Mouse (Mus musculus) limb, embryonic 13.5 days (tissue): ENCODE results near the gene Gm3336. TPM values are rescaled to one million over a fixed set of nuclear protein-coding genes. Genes with fewer than 3 reads are reported as not detected.

ENCODE experiments used
- ATAC-seq: fragments of 200-750 bp; cut with Nextera tagmentation; 2 replicates; pipeline ENCODE4 v1.8.0; 2017; ENCODE audit warnings: low read depth, moderate number of reproducible peaks, moderate TSS enrichment; ENCODE audit not compliant: low FRiP score
- H3K27ac ChIP-seq: fragments of 300-500 bp; sonication (generic); 2 replicates; pipeline ENCODE4 v1.5.1; 2015; ENCODE audit warnings: inconsistent platforms, mild to moderate bottlenecking, moderate library complexity
- H3K27me3 ChIP-seq: fragments of 300-500 bp; sonication (generic); 2 replicates; pipeline ENCODE4 v1.6.1; 2015; ENCODE audit warnings: mild to moderate bottlenecking, inconsistent platforms
- H3K36me3 ChIP-seq: fragments of 300-500 bp; sonication (generic); 2 replicates; pipeline ENCODE4 v1.6.1; 2015; ENCODE audit warnings: inconsistent platforms, mild to moderate bottlenecking, moderate library complexity
- H3K4me1 ChIP-seq: fragments of 300-500 bp; sonication (generic); 2 replicates; pipeline ENCODE4 v1.6.1; 2015; ENCODE audit warnings: inconsistent platforms
- H3K4me2 ChIP-seq: fragments of 300-500 bp; sonication (generic); replicated peaks from 2 replicates; pipeline ENCODE4 v1.6.1; 2015; ENCODE audit warnings: inconsistent platforms, mild to moderate bottlenecking, moderate library complexity
- H3K4me3 ChIP-seq: fragments of 300-500 bp; sonication (generic); 2 replicates; pipeline ENCODE4 v1.5.1; 2015; ENCODE audit warnings: moderate library complexity, mild to moderate bottlenecking, inconsistent platforms
- H3K9ac ChIP-seq: fragments of 300-500 bp; sonication (generic); 2 replicates; pipeline ENCODE4 v1.6.1; 2015; ENCODE audit warnings: mild to moderate bottlenecking, inconsistent platforms
- H3K9me3 ChIP-seq: fragments of 300-500 bp; sonication (generic); 2 replicates; pipeline ENCODE4 v1.6.1; 2016; ENCODE audit warnings: inconsistent platforms
- WGBS: fragments of 180-500 bp; shearing (Covaris S2); methylation state at CpG from one replicate; pipeline ENCODE4 v1.1.7; 2015; 5-methylcytosine and 5-hydroxymethylcytosine counted together
- polyA plus RNA-seq: library from polyadenylated mRNA; unstranded; fragments of >200 nt; fragmentation: Nextera tagmentation; extraction: Ambion mirVana; gene quantifications from 2 replicates; pipeline ENCODE4 v1.2.1, GENCODE M21; 2015

Gene Gm3336
- polyA plus RNA-seq, 1 experiment from 2014 or later = not detected

DNA sequence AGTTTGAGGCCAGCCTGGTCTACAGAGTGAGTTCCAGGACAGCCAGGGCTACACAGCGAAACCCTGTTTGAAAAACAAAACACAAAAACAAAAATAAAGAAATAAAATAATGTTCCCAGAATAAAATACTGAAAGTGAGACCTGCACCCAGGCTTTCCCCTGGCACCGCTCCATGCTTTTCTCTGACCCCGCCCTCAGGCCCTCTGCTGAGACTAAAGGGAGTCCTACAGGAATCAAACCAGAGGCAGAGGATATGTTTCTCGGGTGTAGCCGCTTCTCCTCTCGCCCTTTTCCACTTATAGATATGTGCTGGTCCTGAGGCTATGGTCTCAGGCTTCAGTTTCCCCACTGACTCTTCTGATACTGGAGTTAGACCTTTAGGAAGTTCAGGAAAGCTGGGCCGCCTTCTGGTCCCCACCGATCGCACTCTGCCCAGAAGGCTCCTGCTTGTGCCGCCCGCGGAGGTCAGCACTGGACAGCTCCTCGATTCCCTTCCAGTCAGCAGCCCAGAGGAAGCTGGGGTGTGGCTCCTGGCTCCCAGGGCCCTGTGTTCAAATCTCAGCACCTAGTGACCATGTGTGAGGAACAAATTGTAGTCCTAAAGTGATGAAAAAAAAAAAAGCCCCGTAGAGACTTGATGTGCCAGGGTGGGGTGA is 7.6 kb downstream of the Gm3336 start:
- Histone ChIP-seq H3K9me3 (no peaks in the 10 kb centered on the region), H3K27ac (no peak overlapping the region), H3K9ac (no peak overlapping the region), H3K36me3 (no peaks in the 10 kb centered on the region), H3K4me2 (no peak overlapping the region), H3K4me3 (no peak overlapping the region), H3K27me3 (peaks cover 52% of the 10 kb centered on the region), H3K4me1 (peaks cover 7% of the 10 kb centered on the region)
- 27% methylated on average over 14 of the region's 14 CpGs for WGBS
- ATAC-seq = no peak

DNA sequence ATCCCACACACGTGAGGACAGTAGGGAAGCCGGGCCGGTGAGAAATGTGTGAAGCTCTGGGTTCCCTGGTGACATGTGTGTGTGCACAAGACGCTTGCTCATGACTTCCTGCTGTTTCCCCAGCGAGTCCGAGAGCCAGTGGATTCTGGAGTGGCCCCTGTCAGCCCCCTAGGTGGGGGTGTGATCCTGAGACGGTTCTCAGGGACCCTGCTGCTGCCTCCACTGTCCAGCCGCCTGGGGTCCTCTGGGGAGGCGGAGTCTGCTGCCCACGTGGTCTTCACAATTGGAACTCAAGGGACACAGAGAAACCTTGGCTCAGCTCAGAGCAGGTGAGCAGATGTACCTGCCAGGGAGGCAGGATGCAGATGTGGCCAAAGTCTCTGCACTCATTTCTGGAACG is 8.4 kb downstream of the Gm3336 start:
- no peak overlapping the region for H3K27ac ChIP-seq
- 44% methylated on average over 11 of the region's 11 CpGs for WGBS
- H3K36me3 ChIP-seq = no peaks in the 10 kb centered on the region
- ATAC-seq = no peak
- H3K27me3 ChIP-seq = peaks cover 60% of the 10 kb centered on the region
- no peak overlapping the region for H3K4me3 ChIP-seq
- no peak overlapping the region for H3K9ac ChIP-seq
- peaks cover 7% of the 10 kb centered on the region for H3K4me1 ChIP-seq
- H3K9me3 ChIP-seq = no peaks in the 10 kb centered on the region
- no peak overlapping the region for H3K4me2 ChIP-seq

DNA sequence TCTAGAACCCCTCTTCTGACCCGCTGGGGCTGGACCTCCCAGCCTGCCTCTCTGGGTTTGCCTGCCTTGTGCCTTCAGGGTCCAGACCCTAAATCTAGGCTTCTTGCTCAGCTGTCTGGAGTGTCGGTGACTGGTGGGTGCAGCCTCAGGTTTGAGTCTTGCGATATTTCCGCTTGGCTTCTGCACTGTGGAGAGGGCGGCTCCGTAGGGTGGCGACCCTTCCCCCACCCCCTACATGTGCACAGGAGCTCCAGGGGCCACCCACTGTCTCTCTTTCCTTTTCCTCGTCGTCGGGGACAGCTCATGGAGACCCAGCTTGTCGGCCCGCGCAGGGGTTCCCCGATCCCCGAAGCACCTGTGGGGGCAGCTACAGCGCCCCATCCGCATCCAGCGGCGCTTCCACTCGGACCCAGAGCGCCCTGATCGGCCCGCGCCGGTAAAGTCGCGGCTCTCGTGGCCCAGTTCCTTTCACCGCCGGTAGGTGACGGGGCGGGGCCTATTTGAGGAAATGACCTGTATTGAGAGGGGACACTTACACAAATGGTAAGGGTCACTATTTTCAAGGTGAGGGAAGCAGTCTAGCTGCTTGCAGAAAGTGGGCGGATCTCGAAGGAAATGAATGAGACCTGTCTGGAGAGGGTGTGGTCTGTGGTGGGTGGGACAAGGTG is 11.6 kb downstream of the Gm3336 start:
- Histone ChIP-seq H3K4me2 (peak overlapping the region; percentile 61), H3K36me3 (no peaks in the 10 kb centered on the region), H3K4me1 (peaks cover 7% of the 10 kb centered on the region), H3K27ac (no peak overlapping the region), H3K4me3 (peak overlapping the region; percentile 31), H3K27me3 (peaks cover 75% of the 10 kb centered on the region), H3K9ac (peak overlapping the region; percentile 60; the same call in 1 of the 2 replicates), H3K9me3 (no peaks in the 10 kb centered on the region)
- 3% methylated on average over 34 of the region's 34 CpGs for WGBS
- no peak for ATAC-seq

DNA sequence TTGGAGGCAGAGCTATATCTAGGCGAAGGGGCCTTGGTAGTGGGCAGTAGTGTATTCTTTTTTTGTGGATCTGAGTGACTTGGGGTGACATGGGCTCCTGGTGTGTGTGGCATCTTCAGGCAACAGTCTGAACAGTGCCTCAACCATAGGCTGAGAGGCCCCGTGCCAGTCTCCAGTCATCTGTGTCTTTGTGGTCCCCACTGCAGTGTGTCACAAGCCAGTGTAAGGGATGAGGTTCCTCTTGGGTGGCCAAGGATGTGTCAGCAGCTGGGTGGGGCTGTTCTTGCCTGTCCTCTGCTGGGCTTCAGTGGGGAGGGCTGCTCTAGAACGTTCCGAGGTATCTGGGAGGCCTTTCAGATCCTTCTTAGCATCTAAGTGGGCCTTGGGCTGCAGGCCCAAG is 12.6 kb downstream of the Gm3336 start:
- WGBS = 83% methylated on average over 4 of the region's 4 CpGs
- ATAC-seq = no peak

DNA sequence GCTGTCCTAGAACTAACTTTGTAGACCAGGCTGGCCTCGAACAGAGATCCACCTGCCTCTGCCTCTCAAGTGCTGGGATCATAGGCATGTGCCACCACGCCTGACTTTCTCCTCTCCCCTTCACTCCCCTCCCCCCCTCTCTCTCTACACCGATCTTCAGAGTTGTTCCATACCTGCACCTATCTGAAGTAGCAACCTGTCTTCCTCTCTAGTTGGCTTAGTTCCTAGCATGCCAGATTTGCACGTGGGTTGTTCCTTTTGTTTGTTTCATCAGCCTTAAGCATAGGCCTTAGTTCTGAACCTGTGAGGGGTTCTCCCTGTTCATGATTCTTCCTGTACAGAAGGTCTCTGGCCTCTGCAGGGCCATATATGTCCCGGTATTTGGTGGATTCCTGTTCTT is 19.4 kb downstream of the Gm3336 start:
- H3K9ac ChIP-seq = no peak overlapping the region
- H3K4me2 ChIP-seq = no peak overlapping the region
- H3K27ac ChIP-seq = no peak overlapping the region
- WGBS = 68% methylated on average over 5 of the region's 5 CpGs
- H3K27me3 ChIP-seq = peaks cover 47% of the 10 kb centered on the region
- H3K4me3 ChIP-seq = no peak overlapping the region
- no peaks in the 10 kb centered on the region for H3K9me3 ChIP-seq
- no peaks in the 10 kb centered on the region for H3K4me1 ChIP-seq
- ATAC-seq = no peak
- no peaks in the 10 kb centered on the region for H3K36me3 ChIP-seq

More for the DNA sequence above, 12.6 kb downstream of the Gm3336 start:
- H3K27ac ChIP-seq = no peak overlapping the region
- H3K4me1 ChIP-seq = peaks cover 7% of the 10 kb centered on the region
- no peak overlapping the region for H3K4me2 ChIP-seq
- peaks cover 76% of the 10 kb centered on the region for H3K27me3 ChIP-seq
- no peak overlapping the region for H3K9ac ChIP-seq
- H3K9me3 ChIP-seq = no peaks in the 10 kb centered on the region
- no peak overlapping the region for H3K4me3 ChIP-seq
- H3K36me3 ChIP-seq = no peaks in the 10 kb centered on the region

DNA sequence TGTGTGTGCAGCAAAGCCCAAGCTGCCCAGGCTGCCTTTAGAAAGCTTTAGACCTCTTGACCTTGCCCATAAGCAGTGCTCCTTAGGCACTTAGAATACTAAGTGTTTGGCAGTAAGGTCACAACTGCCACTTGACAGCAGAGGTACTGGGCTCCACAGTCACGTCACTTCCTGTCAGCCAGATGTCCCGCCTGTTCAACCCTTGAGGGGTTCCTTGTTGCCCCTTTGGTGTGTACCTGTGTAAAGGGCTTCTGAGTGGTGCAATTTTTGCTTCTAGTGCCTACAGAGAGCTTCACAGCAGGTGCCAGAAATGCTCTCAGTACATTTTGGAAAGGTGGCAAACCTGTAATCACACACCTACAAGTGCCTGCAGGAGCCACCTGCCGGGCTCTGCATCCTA is 19.9 kb downstream of the Gm3336 start:
- no peak overlapping the region for H3K27ac ChIP-seq
- ATAC-seq = no peak
- H3K4me1 ChIP-seq = peaks cover 4% of the 10 kb centered on the region
- no peak overlapping the region for H3K9ac ChIP-seq
- 52% methylated on average over 3 of the region's 3 CpGs for whole genome bisulfite sequencing
- no peak overlapping the region for H3K4me2 ChIP-seq
- no peaks in the 10 kb centered on the region for H3K36me3 ChIP-seq
- H3K9me3 ChIP-seq = no peaks in the 10 kb centered on the region
- no peak overlapping the region for H3K4me3 ChIP-seq
- peaks cover 47% of the 10 kb centered on the region for H3K27me3 ChIP-seq

DNA sequence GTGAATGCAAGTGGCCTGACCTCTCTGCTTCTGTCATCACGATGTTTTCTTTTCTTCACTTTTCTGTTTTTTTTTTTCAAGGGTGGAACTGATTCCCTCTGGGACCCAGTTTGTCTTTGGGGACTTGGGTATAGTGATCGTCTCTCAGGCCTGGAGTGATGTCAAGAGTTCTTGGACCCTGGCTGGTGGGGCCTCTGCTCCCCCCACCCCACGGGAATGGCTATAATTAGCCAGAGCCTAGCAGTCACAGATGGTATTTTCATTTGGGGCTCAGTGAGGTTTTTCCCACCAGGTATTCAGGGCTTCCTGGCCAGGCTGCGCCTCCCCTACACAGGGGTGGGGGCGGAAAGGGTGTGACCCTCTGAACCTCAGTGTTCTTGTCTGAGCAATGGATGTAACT is 23.3 kb downstream of the Gm3336 start:
- Histone ChIP-seq H3K4me2 (no peak overlapping the region), H3K9ac (no peak overlapping the region), H3K27ac (no peak overlapping the region), H3K9me3 (no peaks in the 10 kb centered on the region), H3K36me3 (no peaks in the 10 kb centered on the region), H3K27me3 (peaks cover 76% of the 10 kb centered on the region), H3K4me3 (no peak overlapping the region), H3K4me1 (peaks cover 16% of the 10 kb centered on the region)
- 57% methylated on average over 5 of the region's 5 CpGs for WGBS
- ATAC-seq = no peak

DNA sequence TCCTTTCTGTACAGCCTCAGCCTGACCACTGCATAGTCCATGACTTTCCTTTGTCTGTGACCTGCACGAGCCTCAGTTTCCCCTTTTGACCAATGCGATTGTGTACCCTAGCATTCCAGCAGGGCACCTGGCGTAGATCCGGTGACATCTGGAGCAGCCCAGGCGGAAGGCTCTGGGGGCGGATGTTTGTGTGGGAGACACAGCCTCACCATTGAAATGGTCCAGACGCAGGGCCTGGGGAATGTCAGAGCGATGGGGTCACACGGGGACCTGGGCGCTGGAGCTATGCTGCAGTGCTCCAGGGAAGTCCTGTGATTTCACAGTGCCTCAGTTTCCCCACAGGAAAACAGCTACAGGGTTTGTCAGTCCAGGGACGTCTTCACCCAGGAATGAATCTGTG is 23.8 kb downstream of the Gm3336 start:
- 55% methylated on average over 11 of the region's 11 CpGs for WGBS
- Histone ChIP-seq H3K36me3 (no peaks in the 10 kb centered on the region), H3K4me1 (peaks cover 16% of the 10 kb centered on the region), H3K4me2 (no peak overlapping the region), H3K9me3 (no peaks in the 10 kb centered on the region), H3K4me3 (no peak overlapping the region), H3K27me3 (peaks cover 78% of the 10 kb centered on the region), H3K9ac (no peak overlapping the region), H3K27ac (no peak overlapping the region)
- no peak for ATAC-seq

DNA sequence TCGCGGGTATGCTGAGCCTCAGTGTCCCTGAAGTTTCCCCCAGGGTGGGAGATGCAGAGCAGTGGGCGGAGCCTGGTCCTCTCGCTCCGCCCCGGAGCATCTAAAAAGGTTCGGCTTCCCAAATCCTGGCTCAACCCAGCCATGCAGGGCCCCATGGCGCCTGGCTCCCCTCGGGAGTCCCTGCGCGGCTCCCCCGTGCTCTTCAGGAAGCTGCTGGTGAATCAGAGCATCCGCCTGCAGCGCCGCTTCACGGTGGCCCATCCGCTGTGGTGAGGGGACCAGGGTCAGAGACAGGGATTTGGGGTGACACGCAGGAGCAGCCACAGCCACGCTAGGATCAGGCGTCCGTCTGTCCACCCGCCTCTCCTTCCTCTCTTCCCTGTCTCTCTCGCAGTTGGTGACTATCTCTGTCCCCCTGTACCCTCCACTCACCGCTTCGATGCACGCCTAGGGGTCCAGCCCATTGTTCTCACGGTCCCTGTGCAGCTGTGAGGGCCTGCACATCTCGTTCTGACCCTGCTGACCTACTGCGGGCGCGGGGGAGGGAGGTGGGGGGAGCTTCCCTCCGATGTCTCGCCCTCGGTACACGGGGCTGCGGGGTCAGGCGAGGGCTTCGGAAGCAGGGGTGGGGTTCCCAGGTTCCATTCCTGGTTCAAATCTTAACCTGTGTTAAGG is 24.8 kb downstream of the Gm3336 start:
- H3K27ac ChIP-seq = no peak overlapping the region
- peak overlapping the region; percentile 60 for H3K4me2 ChIP-seq
- H3K4me3 ChIP-seq = peak overlapping the region; percentile 33
- peaks cover 78% of the 10 kb centered on the region for H3K27me3 ChIP-seq
- peaks cover 16% of the 10 kb centered on the region for H3K4me1 ChIP-seq
- no peaks in the 10 kb centered on the region for H3K36me3 ChIP-seq
- peak overlapping the region; percentile 48 for H3K9ac ChIP-seq
- 3% methylated on average over 38 of the region's 38 CpGs for WGBS
- ATAC-seq = no peak
- H3K9me3 ChIP-seq = no peaks in the 10 kb centered on the region

DNA sequence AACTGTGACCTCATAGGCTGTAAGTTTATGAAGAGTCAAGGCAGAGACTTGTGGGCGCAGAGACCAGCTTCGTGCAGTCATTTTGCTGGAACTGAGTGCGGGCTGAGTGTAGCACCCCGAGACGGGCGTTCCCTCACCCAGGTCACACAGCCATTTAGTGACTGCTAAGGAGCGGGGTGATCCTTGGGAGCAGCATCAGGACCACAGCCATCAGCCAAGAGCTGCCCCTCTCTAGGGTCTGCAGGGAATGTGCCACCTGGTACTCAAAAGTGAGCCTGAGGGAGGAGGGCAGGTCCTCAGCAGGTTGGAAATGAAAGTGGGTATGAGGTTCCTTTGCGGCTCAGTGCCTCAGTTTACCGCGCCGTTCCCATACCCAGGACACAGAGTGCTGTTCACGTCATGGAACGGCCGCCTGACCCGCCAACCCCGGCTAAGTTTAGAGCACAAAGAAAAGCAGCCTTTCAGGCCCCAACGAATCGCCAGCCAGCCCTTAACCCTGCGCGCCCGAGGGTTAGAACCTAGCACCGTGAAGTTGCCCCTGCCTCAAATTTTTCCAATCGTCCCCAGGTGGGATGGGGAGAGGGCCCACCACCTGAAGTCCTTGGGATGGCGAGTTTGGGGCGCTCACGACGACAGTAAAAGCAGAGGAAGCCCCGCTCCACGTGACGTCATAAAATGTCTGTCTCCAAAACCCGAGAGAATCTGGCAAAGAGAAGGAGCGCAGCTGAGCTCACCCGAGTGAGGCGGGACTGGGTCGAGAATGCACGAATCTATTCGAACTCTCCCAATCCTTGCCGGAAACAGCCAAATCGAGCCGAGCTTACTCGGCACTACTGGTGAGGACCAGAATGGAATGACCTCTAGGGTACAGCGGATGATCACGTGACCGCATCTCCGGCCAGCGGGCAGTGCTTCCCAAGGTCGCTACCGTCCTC is 25.6 kb downstream of the Gm3336 start:
- ATAC-seq = no peak
- Histone ChIP-seq H3K4me2 (peak overlapping the region; percentile 60), H3K4me3 (peak overlapping the region; percentile 33), H3K27me3 (peaks cover 80% of the 10 kb centered on the region), H3K36me3 (no peaks in the 10 kb centered on the region), H3K4me1 (peaks cover 16% of the 10 kb centered on the region), H3K9ac (peak overlapping the region; percentile 48; the same call in 1 of the 2 replicates), H3K27ac (no peak overlapping the region), H3K9me3 (no peaks in the 10 kb centered on the region)
- 5% methylated on average over 48 of the region's 48 CpGs for WGBS

DNA sequence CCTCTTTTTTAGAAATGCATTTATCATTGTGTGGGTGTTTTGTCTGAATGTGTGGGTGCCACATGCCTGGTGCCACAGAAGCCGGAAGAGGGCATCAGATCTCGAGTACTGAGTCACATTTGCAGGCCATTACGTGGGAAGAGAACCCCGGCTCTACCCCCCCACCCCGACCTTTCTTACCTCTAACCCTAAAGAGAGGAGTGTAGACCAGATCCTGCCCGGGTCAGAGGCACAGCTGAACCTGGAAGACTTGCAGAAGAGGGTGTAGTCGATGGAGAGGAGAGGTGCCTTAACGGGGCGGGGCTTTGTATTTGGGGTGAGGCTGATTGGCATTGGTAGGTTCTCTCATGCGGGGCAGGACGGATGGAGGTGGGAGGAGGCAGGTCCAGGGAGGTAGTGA is 26.5 kb downstream of the Gm3336 start:
- Histone ChIP-seq H3K4me1 (peaks cover 16% of the 10 kb centered on the region), H3K4me3 (no peak overlapping the region), H3K27ac (no peak overlapping the region), H3K9me3 (no peaks in the 10 kb centered on the region), H3K36me3 (no peaks in the 10 kb centered on the region), H3K4me2 (no peak overlapping the region), H3K9ac (no peak overlapping the region), H3K27me3 (peaks cover 88% of the 10 kb centered on the region)
- ATAC-seq = no peak
- WGBS = 53% methylated on average over 11 of the region's 11 CpGs
